Mouse (Mus musculus) cerebellum, adult 2 months (tissue): Measurements from ENCODE around the gene Dner. TPM values are rescaled to one million over a fixed set of nuclear protein-coding genes. Genes with fewer than 3 reads are reported as not detected.

Experiments used
- DNase-seq, 2 experiments: peaks; one replicate each; pipeline ENCODE4 v3.0.0; 2021
- H3K27ac ChIP-seq: fragments of 200-500 bp; 2 replicates; pipeline ENCODE4 v1.5.1; 2012; ENCODE audit warnings: low read length, control low read depth, inconsistent platforms; ENCODE audit not compliant: insufficient read depth
- H3K27me3 ChIP-seq: fragments of 200-500 bp; 2 replicates; pipeline ENCODE4 v1.6.1; 2012; ENCODE audit warnings: inconsistent platforms, mild to moderate bottlenecking, low read length, moderate library complexity; ENCODE audit not compliant: control insufficient read depth, insufficient read depth
- H3K4me1 ChIP-seq: fragments of 200-500 bp; 2 replicates; pipeline ENCODE4 v1.6.1; 2011; ENCODE audit warnings: low read length; ENCODE audit not compliant: control insufficient read depth, insufficient read depth
- H3K4me3 ChIP-seq: fragments of 200-500 bp; replicated peaks from 2 replicates; pipeline ENCODE3; 2011; ENCODE audit warnings: mild to moderate bottlenecking, low read depth, low read length, control low read depth; ENCODE audit not compliant: insufficient read depth
- CTCF ChIP-seq: fragments of 200-500 bp; IDR thresholded peaks from 2 replicates; pipeline ENCODE4 v1.5.1; 2011; ENCODE audit warnings: low read depth, mild to moderate bottlenecking, control low read depth, low read length, moderate library complexity, borderline replicate concordance; ENCODE audit not compliant: insufficient read depth
- POLR2A ChIP-seq: fragments of 200-500 bp; IDR thresholded peaks from 2 replicates; pipeline ENCODE4 v1.6.1; 2011; ENCODE audit warnings: low read length, control low read depth, borderline replicate concordance; ENCODE audit not compliant: insufficient read depth
- WGBS: fragments of 180-500 bp; shearing (Covaris S2); methylation state at CpG from one replicate; pipeline ENCODE4 v1.1.7; 2018; 5-methylcytosine and 5-hydroxymethylcytosine counted together
- polyA plus RNA-seq: library from polyadenylated mRNA; depleted of rRNA; stranded (reverse); fragments of >200 nt; gene quantifications from 2 replicates; pipeline ENCODE4 v1.2.3, GENCODE M21; 2012

Dner gene
- polyA plus RNA-seq, 1 experiment: 277 TPM

- 92% methylated on average over 3 of the region's 3 CpGs for WGBS
These were observed 211.4 kb downstream of the Dner start for GRCm38 (mm10) chr1:84484577-84484976.

DNA sequence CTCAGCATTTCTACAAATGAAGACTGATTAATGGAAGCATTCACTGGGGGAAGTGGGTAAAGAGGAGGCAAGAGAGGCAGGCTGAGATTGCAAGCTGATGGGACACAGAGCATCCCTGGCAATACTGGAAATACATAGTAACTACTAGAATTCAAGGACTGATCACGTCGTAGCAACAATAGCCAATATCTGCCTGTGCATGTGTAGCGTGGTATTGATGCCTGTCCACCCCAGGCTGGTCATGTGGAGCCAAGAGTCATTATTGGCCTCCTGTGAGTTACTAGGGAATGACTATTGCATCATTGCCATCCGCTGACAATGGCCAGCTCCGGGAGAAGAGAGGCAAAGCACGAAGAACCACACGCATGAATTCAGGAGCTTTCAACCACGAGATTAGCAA, 216.0 kb downstream of the Dner start:
- Histone ChIP-seq H3K4me1 (no peaks in the 10 kb centered on the region), H3K27ac (no peak overlapping the region), H3K4me3 (no peak overlapping the region), H3K27me3 (no peaks in the 10 kb centered on the region)
- WGBS: 74% methylated on average over 8 of the region's 8 CpGs
- TF ChIP-seq CTCF (no peak), POLR2A (no peak)
- DNase-seq: no peak

More at GRCm38 (mm10) chr1:84484577-84484976, 211.4 kb downstream of the Dner start:
- DNase-seq: no peak
- Histone ChIP-seq H3K27me3 (no peaks in the 10 kb centered on the region), H3K4me1 (no peaks in the 10 kb centered on the region; the same call in 1 of the 2 replicates), H3K4me3 (no peak overlapping the region), H3K27ac (no peak overlapping the region)
- TF ChIP-seq POLR2A: no peak
- no peak for TF ChIP-seq CTCF

- Histone ChIP-seq H3K27ac (no peak overlapping the region), H3K4me3 (no peak overlapping the region), H3K27me3 (no peaks in the 10 kb centered on the region), H3K4me1 (no peaks in the 10 kb centered on the region)
- WGBS: 82% methylated on average over 3 of the region's 3 CpGs
- no peak for TF ChIP-seq POLR2A
- TF ChIP-seq CTCF: no peak
- no peak for DNase-seq
These were observed 221.7 kb downstream of the Dner start for GRCm38 (mm10) chr1:84474274-84474673.

DNA sequence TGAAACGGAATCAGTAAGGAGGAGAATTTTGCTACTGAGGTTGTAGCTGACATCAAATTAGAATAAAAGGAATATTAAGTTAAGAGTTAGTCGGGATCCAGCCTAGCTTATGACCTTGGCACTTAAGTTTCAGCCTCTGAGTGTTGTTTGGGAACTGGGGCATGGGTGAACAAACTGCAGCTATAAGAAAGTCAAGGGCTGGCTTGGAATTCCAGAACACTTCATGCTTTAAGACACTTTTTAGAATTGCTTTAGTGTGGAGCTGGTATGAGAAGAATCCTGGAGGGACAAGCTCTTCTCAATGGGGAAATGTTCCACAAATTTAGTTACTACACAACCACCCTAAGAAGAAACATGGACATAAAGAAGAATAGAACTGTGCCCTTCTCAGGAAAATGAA, 223.8 kb downstream of the Dner start:
- Histone ChIP-seq H3K27ac (no peak overlapping the region), H3K4me3 (no peak overlapping the region), H3K4me1 (no peaks in the 10 kb centered on the region), H3K27me3 (no peaks in the 10 kb centered on the region)
- 91% methylated on average over 2 of the region's 2 CpGs for WGBS
- DNase-seq: no peak
- TF ChIP-seq POLR2A (no peak), CTCF (no peak)

DNA sequence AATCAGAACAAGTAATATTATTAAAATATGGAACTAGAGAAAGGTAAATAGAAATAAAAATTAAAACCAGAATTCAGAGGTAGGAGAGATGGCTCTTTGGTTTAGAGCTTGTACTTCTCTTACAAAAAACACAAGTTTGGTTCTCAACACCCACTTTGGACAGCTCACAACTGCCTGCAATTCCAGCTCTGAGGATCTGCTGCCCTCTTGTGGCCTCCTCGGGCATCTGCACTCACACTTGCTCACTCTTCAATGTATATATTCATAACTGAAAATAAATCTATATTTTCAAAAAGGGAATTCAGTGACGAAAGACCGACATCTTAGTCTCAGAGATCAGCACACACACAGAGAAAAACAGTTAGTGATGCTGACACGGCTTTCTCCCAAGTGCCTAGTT, 225.7 kb downstream of the Dner start:
- H3K27ac ChIP-seq: no peak overlapping the region
- H3K4me1 ChIP-seq: no peaks in the 10 kb centered on the region
- no peak for TF ChIP-seq CTCF
- H3K27me3 ChIP-seq: no peaks in the 10 kb centered on the region
- DNase-seq: no peak
- 73% methylated on average over 4 of the region's 4 CpGs for WGBS
- no peak overlapping the region for H3K4me3 ChIP-seq

DNA sequence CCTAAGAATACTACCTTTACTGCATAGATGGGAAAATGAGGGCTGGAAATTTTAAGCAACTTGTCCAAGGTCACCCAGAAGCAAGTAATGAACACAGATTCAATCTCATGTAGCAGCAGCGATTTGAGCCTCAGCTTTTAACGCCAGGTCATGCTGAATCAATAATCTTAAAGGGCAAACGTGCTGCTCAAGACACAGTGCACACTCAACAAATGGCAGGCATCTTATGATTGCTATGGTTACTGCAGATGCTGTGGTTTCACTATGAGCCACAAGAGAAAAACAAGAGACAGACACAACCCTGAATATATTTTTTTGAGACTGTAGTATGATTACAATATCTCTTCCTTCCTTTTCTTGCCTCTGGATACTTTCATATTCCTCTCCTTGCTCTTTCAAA, 228.4 kb downstream of the Dner start:
- TF ChIP-seq POLR2A: no peak
- TF ChIP-seq CTCF: no peak
- Histone ChIP-seq H3K4me1 (no peaks in the 10 kb centered on the region), H3K4me3 (no peak overlapping the region), H3K27ac (no peak overlapping the region), H3K27me3 (no peaks in the 10 kb centered on the region)
- no peak for DNase-seq
- 78% methylated on average over 3 of the region's 3 CpGs for WGBS

DNA sequence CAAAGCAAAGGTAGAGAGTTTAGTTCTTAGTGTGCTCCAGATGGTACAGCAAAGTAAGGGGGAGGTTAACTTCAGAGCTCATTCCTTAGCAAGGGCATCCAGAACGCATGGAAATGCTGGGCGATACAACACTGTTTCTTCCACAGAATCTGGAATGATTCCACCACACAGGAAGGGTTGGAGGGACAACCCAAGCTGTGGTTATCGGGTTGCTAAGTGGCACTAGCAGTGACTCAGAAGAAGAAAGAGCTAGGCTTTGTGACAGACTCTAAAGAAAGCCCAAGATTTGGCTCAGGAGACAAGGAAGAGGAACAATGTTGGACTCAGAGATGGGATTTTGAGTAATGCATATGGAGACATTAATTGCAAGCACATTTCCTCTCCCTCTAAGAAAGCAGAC, 231.3 kb downstream of the Dner start:
- Histone ChIP-seq H3K27me3 (no peaks in the 10 kb centered on the region), H3K27ac (no peak overlapping the region), H3K4me3 (no peak overlapping the region), H3K4me1 (no peaks in the 10 kb centered on the region)
- no peak for TF ChIP-seq POLR2A
- no peak for TF ChIP-seq CTCF
- no peak for DNase-seq
- 38% methylated on average over 3 of the region's 3 CpGs for WGBS

DNA sequence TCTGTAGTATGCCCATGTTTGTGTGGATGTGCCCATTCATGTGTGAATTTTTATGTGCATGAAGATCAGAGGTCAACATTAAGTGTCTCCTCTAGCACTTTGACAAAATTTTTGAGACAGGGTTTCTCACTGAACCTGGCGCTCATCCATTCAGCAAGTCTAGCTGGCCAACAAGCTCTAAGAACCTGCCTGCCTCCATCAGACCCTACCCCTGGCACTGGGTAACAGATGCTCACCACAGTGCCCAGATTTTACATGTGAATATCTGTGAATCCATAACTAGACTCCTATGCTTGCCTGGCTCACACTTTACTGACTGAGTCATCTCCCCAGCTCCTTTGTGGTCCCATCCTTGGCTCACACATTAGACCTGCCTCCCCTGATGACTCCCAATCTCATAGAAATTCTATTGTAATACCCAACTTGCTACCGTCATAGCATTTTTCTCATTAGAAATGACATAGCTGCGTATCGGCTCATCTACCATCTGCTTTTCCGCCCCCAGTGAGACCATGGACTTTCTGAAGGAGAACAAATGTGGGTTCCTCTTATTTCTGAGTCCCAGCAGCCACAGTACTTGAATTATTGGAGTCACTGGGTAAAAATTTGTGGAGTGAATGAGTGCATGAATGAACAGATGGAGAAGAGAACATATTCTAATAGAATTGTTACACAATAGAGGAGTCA, 231.9 kb downstream of the Dner start:
- no peak for DNase-seq
- no peak overlapping the region for H3K27ac ChIP-seq
- TF ChIP-seq POLR2A (no peak), CTCF (no peak)
- no peaks in the 10 kb centered on the region for H3K27me3 ChIP-seq
- no peaks in the 10 kb centered on the region for H3K4me1 ChIP-seq
- 45% methylated on average over 5 of the region's 5 CpGs for WGBS
- no peak overlapping the region for H3K4me3 ChIP-seq
